8 mouse cellular contexts compared by ENCODE assay signal in the genomic region with DNA sequence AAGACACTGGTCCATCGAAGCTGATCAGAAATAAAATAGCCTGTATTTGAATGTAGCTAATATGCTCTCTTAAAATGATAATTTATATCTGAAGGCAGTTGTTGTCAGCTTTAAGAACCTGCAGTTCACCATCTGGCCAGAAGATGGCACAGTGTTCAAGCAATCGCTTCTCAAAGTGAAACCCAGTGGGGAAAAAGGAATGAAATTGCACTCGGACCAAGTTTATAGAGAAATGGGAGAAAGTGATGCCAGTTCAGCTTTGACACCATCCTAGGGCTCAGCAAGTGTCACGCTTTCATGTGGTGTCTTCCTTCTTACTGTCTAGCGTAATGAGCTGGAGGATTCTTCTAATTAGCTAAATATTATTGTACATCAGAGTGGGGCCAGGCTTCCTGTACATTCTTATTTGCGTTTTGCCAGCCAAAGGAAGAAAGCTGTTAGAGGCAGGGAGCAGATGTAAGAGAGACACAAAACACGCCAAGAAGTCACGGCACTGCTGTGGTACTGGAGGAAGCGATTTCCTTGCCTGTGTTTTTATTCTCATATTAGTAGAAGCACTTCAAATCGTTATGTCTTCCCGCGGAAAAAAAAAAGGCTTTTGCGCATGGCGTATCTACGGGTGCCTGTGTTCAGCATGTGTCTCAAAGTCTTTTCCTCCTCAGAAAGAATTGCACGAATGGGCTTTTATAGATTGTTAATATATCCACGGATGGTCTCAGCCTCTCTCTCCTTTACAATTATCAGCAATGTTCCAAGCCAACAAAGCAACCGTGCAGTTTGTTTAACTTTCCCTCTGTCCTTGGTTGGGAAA.
DNase-seq lines count a peak whose midpoint lies in the region; ATAC-seq lines count a peak whose summit lies in the region.

No protein-coding gene starts in this region.

- no peaks in the 10 kb centered on the region for H3K9me3 ChIP-seq in megakaryocyte, embryonic 14.5 days

- peaks cover 3% of the 10 kb centered on the region for H3K27me3 ChIP-seq in megakaryocyte, embryonic 14.5 days (replicated peaks)

- H3K36me3 ChIP-seq in megakaryocyte, embryonic 14.5 days (replicated peaks; ENCODE audit: low read length) = no peaks in the 10 kb centered on the region

- intact Hi-C loops in gastrocnemius, postnatal 14 days (cut with DNase I; ENCODE audit: low total_unique reads) = loop anchor here (10.0 kb wide), 2 partner anchors 279 to 1499 kb away; no protein-coding TSS in a partner anchor

- ATAC-seq in common myeloid progenitor, adult 5-6 weeks (replicated peaks; ENCODE audit: low read depth, poor library complexity, severe bottlenecking) = peak; percentile 89
- peak; percentile 85 for ATAC-seq in inflammation-experienced regulatory T-cells, adult 6 months

- peak overlapping the region; percentile 92 for H3K4me3 ChIP-seq in megakaryocyte, embryonic 14.5 days (replicated peaks)

- peaks cover 4% of the 10 kb centered on the region; the same call in 1 of the 2 replicates for H3K4me1 ChIP-seq in megakaryocyte, embryonic 14.5 days

- peak; percentile 88 for DNase-seq in adipocyte (ENCODE audit: low spot score)
- DNase-seq in gastrocnemius, postnatal 14 days = peak; percentile 70
- peak; percentile 30 to 94 for DNase-seq in left cerebral cortex, adult 9 months (ENCODE audit: low spot score in 2 of 2)
- DNase-seq in right cerebral cortex, adult 2 months (ENCODE audit: low spot score in 2 of 2) = peak; percentile 96
- DNase-seq in urinary bladder, postnatal 10 days (ENCODE audit: low spot score) = peak; percentile 34

Comparison
In these comparisons a context has a peak if more than half of its experiments do, and no peak if none do; other contexts are left out.
1. Peak in every context shown above with its lines: DNase-seq, ATAC-seq and H3K4me3 ChIP-seq.
2. DNase-seq: peak in every context shown above with its lines; median percentile 96 in right cerebral cortex, adult 2 months; 88 in adipocyte; 70 in gastrocnemius, postnatal 14 days; 62 in left cerebral cortex, adult 9 months; 34 in urinary bladder, postnatal 10 days.